Mouse (Mus musculus) G1E (cell line): Measurements from ENCODE around the gene Cmc1.

Experiments used
- CTCF ChIP-seq: IDR thresholded peaks from 2 replicates; pipeline ENCODE4 v1.5.1; 2012; ENCODE audit warnings: low read depth, low read length, inconsistent platforms, mixed read lengths
- GATA1 ChIP-seq: IDR thresholded peaks from 2 replicates; pipeline ENCODE4 v1.6.1; 2012; ENCODE audit warnings: borderline replicate concordance, low read length, inconsistent platforms, mixed read lengths

DNA sequence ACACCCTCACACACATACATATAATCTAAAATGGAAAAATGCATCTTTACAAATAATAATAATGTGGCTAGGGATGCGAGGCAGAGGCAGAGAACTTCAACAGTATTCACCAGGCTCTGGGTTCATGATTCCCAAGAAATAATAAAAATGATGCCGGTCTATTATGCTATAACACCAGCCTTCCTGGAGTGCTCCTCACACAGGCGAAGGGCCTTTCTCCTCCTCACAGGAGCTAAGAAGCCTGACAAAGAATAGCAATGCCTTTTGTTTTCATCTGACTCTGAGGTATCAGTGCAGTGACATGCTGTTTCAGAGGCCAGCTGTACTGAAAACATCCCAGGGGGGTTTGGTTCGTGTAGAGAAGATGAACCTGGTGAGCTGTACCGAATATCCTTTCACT is 4.7 kb upstream of the Cmc1 start:
- TF ChIP-seq CTCF (no peak), GATA1 (no peak)
